Mouse (Mus musculus): ENCODE measurements around the gene Gzmk.

Gzmk gene

DNA sequence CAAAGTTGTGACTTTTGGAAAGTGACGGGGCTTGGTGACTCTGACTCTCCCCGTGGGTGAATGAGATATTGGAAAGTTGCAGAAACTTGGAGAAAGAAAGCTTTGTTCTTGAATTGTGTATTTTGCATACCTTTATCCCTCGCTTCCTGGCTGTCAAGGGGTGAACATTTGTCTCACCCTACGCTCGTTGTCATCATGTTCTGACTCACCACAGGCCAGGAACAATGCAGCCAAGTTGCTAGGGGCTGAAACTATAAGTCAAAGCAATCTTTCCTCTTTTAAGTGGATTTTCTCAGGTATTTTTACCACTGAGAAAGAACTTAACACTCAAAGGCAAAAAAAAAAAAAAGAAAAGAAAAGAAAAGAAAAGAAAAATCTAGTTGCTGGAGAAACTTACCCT is 22.6 kb downstream of the Gzmk start:
- no peak for DNase-seq (ENCODE audit: low spot score in 2 of 2)

DNA sequence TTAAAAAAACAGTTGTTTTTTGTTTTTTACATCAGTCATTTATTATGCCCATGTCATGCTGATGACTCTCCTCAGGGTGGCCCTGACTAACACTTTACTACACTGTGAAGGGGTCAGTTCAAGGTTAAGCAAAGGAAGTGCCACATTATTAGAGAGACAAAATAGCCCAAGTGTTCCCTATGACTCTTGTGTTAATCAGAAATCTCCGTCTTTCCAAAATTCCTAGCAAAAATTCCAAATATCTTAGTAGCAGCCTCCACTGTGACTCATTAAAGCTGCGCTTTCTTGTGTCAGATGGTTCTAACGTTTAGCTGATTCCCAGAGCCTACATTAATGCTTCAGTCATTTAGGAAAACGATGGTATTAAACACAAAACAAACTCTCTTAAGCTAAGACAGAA is 23.5 kb downstream of the Gzmk start:
- DNase-seq (ENCODE audit: low spot score in 2 of 2) = no peak

DNA sequence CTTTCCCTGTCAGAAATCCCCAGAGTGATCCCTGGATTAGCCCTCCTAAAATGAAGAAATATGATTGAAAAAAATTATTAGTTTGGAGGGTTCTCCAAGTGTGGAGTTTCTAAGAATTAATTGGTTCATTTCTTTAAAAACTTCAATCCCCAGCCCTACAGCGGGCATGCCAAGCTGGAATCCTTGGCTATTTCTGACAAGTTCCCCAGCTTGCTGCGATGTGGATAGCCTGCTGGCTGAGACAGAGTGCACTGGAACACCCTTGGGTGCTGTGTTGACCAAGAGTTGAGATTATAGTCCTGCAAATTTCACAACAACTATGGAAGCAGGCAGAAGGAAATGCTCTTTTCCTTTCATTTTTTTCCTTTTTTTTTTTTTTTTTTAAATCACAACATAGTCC is 24.1 kb downstream of the Gzmk start:
- no peak for DNase-seq (ENCODE audit: low spot score in 2 of 2)

DNA sequence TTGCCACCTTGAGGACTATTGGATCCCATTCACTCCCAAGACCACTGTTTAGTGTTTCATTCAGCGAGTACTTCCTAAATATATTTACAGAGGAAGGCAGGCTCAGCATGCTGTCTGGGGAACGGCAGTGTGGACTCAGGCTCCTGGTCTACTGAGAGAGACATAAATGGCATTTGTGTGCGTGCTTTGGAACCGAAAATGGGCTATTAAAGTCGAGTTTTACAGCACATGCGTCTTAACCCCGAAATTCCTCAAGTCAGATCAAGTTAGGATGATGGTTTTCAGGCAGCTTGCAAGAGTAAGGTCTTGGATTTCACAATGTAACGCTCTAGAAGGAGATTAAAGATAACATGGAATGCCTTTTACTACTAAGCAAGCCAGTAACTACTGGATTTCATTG is 25.0 kb downstream of the Gzmk start:
- no peak for DNase-seq (ENCODE audit: low spot score in 2 of 2)

DNA sequence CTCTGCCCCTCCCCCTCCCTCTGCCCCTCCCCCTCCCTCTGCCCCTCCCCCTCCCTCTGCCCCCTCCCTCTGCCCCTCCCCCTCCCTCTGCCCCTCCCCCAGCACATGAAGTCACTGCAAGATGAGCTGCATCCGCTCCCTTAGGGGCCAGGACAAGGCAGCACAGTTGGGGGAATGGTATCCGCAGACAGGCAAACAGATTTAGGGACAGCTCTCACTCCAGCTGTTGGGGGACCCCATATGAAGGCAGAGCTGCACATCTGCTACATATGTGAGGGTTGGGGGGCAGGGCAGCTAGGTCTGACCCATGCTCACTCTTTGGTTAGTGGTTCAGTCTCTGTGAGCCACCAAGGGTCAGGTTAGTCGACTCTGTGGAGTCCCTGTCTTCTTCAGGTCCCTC is 26.4 kb downstream of the Gzmk start:
- no peak for DNase-seq (ENCODE audit: low spot score in 2 of 2)

DNA sequence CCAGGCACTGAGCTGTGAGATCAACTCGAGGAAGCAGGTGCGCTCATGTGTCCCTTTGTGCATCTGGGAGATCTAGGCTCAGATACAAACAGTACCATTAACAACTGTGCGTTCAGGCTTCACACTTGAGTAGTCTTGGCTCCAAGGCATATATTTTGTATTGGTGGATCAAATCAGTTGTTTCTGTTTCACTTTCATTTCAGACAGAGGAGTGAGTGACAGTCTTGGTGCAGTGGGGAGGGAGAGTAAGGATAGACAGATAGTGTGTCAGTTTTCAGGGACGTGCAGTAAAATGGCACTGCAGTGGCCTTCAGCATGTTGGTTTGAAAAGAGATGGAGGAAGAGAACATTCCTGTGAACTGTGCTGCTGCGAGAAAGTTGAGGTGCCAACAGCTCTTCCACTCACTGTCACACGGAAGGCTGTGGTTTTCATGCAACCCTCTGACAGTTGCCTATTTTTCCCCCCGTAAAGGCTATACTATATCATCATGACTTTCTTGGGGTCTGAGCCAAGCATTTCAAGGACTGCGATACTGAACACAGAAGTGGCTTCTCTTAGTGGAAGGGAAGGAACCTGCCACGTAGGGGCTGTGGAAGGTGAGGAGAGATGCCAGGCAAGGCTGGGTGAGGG is 27.7 kb downstream of the Gzmk start:
- DNase-seq (ENCODE audit: low spot score in 2 of 2) = no peak

DNA sequence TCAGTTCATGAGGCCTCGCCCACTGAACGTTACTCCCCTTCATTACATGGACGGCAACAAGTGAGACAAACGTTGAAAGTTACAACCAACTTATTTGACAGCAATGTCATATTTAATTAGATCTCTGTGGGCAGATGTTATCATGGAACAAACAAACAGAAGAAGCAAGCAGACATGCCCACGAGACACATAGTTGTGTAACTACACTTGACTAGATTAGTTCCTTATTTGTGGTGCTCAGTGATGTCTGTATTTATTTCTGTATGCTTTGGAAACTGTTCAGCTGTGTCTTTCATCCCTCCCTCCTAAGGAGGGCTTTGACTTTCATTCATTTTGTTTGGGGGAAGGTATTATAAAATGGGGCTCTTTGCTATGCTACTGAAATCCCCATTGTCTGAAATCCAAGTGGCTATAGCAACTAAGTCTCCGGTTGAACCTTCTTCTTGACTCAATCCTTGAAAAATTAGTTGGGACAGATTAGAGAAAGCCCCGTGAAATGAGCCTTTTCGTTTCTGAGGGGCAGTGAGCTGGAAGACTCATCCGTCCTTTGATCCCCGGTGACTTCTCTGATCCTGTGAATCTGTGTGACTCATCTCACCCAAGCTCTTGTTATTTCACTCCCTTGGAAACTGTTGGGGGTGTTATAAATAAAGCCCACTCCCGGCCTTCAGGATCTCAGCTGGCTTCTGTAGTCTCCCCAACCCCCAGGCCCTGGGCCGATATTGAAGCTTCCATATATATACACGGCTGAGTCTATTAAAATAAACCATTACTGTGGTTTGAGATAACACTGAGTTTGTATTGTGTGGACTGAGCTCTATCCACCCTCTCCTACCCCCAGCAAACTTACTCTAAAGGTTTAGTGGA is 28.7 kb downstream of the Gzmk start:
- no peak for DNase-seq (ENCODE audit: low spot score in 2 of 2)

DNA sequence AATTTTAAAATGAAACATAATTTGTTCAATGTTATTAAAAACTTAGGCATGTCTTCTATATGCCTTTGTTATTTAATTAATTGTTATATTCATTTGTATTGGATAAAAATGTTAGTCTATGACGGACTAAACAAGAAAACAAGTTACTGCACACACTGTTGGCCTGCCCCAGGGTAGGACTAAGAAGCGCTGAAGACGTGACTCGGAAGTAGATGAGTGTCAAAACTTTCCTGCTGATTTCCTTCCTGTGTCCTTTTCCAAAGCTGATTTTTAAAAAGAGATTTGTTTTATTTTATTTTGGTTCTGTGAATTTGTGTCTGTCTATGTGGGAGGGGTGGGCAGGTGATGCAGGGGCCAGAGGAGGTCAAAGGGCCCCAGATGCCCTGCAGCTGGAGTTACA is 42.0 kb downstream of the Gzmk start:
- DNase-seq (ENCODE audit: low spot score in 2 of 2) = no peak

DNA sequence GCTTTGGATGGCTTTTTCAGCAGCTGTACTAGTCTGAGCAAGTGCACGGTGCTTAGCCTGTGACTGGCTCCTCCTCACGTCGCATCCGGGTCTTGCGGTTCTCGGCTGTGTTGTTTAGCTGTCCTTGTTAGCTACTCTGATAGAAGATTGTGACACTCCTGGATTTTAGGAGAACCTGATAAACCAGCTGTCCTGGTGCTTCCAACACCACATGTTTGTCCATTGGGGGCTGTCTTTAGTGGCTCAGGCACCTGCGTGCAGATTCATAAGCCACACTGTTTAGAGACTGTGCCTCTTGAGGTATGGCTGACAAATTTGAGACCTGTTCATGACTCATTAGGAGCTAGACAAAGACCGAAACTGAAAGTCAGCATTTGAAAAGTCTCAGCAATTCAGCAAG is 42.4 kb downstream of the Gzmk start:
- DNase-seq (ENCODE audit: low spot score in 2 of 2) = peak; percentile 54 to 55

DNA sequence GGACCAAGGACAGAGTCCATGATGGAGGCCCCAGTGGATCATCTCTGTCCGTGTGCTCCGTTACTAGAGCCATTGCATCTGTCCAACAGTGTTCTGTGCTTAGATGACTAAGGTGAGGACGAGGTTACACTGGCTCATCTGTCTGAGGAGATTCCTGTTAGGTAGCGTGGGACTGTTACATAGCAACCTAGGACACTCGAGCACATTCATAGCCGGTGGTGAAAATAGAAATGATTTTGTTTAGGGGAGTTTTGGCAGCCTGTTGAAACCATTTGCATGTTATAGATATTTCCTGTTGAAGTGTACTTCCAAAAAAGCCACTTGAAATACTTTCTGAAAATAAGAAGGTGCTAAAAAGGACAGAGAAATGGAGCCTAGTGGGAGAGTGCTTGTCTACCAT is 51.5 kb downstream of the Gzmk start:
- no peak for DNase-seq (ENCODE audit: low spot score in 2 of 2)

DNA sequence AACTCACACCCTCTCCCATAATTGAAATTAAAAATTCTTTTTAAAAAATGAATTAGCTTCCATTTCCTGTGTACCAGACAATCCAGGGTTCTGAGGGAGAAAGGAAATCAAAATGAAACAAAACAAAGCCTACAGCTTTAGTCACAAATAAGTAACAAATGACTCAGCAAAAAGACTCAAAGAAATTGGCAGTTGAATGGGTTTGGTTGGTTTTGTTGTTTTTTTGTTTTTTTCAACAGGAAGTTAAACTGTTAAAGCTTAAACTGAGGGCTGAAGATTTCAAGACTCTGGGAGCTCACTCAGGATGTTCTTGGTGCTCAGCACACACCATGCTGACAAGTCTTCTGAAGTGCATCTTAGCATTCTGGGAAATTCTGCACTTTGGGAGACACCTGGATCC is 55.5 kb downstream of the Gzmk start:
- DNase-seq (ENCODE audit: low spot score in 2 of 2) = no peak

DNA sequence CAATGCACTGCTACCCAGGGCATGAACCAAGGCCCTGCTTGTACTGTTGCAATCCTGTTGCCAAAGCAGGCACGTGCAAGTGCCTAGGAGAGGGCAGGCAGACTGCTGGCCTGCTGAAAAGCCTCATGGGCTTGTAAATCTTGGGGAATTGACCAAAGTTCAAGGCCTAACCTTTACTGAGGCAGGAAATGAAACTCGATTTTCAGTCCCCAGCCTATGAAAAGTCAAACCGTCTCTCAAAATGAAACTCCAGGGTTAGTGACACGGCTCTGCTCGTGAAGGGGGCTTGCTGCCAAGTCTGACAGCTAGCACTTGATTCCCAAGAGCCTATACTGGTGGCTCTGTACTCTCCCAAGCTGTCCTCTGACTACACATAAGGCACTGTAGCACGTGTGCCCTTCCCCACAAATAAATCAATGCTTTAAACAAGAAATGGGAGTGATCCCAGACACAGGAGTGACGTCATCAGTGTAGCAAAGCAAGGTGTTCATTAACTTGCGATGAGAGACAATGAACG is 57.6 kb downstream of the Gzmk start:
- DNase-seq (ENCODE audit: low spot score in 2 of 2) = no peak

DNA sequence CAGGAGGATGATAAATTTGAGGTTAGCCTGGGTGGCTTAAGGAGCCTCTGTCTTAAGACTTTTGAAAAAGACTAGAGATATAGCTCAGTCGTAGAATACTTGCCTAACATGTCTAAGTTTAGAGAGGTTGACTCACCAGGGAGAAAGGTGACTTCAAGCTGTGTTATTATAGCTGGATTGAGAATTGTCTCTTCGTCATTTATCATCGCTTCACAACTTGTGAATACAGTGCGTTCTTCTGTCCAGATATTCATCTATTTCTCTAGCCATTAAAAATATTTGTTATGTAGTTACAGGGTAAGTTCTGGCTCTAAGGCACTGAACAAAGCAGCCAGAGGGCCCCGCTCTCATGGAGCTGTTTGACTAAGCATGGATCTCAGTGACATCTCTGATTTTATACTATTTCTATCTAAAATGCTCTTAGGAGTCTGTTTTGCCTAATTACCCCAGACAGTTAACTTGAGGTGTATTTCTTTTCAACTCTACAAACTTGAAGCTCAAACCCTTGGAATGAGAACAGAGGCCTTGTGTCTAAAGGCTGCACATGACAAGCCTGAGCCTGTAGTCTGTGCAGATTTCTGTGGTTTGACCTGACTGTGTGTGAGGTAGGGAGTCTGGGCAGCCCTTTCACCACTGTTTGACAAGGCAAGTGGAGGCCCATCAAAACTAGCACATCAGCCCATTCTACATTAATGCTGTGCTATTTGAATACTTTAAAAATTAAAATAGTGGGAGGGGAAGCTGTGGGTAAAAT is 61.3 kb downstream of the Gzmk start:
- peak in 1 of 2 experiments; percentile 44 for DNase-seq (ENCODE audit: low spot score in 2 of 2)

DNA sequence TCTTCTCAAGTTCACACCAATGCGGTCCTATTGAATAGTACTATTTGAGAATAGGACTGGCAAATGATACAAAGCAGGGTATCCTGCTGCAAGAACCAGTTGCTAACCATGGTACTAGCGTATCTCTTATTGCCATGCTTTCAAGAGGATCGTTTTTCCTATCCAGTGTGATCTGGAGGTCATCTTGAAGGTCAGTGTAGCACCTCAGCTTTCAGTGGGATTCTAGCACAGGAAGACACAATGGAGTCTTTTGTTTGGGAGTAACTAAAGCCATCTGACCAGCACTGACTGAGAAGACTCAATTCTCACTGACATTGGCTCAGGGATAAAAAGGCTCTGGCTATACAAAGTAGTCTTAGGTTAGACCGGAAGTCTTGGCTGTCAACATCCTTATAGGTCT is 74.2 kb downstream of the Gzmk start:
- no peak for DNase-seq (ENCODE audit: low spot score in 2 of 2)

DNA sequence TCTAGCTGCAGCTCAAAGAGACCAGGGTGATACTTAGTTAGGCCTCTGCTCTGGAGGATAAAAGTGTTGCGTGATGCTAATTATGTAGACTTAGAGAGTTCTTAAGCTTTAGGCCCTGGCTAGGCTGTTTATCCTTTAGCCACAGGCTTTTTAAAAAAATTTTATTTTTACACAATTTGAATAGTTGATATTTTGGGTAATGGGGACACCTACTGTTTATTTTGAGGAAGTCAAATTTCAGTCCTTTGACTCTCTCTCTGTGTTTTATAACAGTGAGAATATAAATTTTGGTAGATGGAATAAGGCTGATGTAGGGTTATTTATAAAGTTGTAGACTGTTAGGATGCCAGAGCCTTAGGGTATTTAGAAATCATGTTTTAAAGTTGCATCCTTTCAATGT is 86.1 kb downstream of the Gzmk start:
- DNase-seq (ENCODE audit: low spot score in 2 of 2) = no peak

DNA sequence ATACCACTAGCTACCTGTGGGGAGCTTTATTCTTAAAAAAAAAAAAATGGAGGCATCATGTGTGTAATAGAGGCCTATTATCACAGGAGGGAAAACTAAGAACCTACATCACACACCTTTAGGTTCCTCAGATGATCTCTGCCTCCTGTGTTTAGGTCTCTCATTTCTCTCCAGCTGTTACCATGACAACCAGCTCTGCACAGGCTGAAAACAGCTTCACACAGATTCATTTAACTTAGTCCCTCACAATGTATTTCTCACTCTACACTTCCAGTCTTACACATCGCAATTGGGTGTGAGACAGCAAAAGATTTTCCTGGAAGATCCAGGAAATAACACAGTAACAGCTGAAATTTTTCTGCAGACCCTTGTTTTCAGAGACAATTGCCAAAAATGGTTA is 95.7 kb downstream of the Gzmk start:
- no peak for DNase-seq (ENCODE audit: low spot score in 2 of 2)
